Mouse (Mus musculus) c-Kit-positive CD71-positive TER-119-positive erythroid progenitor cells, embryonic 14.5 days (primary cell): Measurements from ENCODE around the gene Kif26b.
A peak's percentile ranks its signal among the peaks of the same experiment; 100 is the strongest.

Experiments
- DNase-seq: peaks from one replicate; pipeline ENCODE4 v3.0.0-alpha.2; 2013; ENCODE audit warnings: low spot score

Gene Kif26b

GRCm38 (mm10) chr1:178664271-178664969 is 135.5 kb downstream of the Kif26b start:
- DNase-seq, result no peak

- no peak for DNase-seq
Observed at GRCm38 (mm10) chr1:178666524-178666923, 137.6 kb downstream of the Kif26b start.

- DNase-seq, result no peak
Observed at GRCm38 (mm10) chr1:178667808-178668207, 138.9 kb downstream of the Kif26b start.

GRCm38 (mm10) chr1:178668907-178669306 is 140.0 kb downstream of the Kif26b start:
- DNase-seq, result no peak

GRCm38 (mm10) chr1:178673051-178673450 is 144.1 kb downstream of the Kif26b start:
- DNase-seq, result no peak

- no peak for DNase-seq
Observed at GRCm38 (mm10) chr1:178673506-178673905, 144.6 kb downstream of the Kif26b start.

- peak; percentile 10 for DNase-seq
Observed at GRCm38 (mm10) chr1:178675542-178676252, 146.8 kb downstream of the Kif26b start.

- DNase-seq, result no peak
Observed at GRCm38 (mm10) chr1:178677160-178677559, 148.2 kb downstream of the Kif26b start.

GRCm38 (mm10) chr1:178677630-178678221 is 148.8 kb downstream of the Kif26b start:
- no peak for DNase-seq

GRCm38 (mm10) chr1:178683631-178684030 is 154.7 kb downstream of the Kif26b start:
- no peak for DNase-seq

- no peak for DNase-seq
Observed at GRCm38 (mm10) chr1:178684991-178685680, 156.2 kb downstream of the Kif26b start.

GRCm38 (mm10) chr1:178686881-178687280 is 158.0 kb downstream of the Kif26b start:
- no peak for DNase-seq

- DNase-seq, result no peak
Observed at GRCm38 (mm10) chr1:178689512-178689911, 160.6 kb downstream of the Kif26b start.

- no peak for DNase-seq
Observed at GRCm38 (mm10) chr1:178691679-178692078, 162.8 kb downstream of the Kif26b start.

GRCm38 (mm10) chr1:178700102-178700501 is 171.2 kb downstream of the Kif26b start:
- no peak for DNase-seq

GRCm38 (mm10) chr1:178703496-178703895 is 174.6 kb downstream of the Kif26b start:
- no peak for DNase-seq

GRCm38 (mm10) chr1:178707925-178708351 is 179.0 kb downstream of the Kif26b start:
- no peak for DNase-seq

- DNase-seq, result peak; percentile 47
Observed at GRCm38 (mm10) chr1:178708356-178708755, 179.4 kb downstream of the Kif26b start.

GRCm38 (mm10) chr1:178712189-178712873 is 183.4 kb downstream of the Kif26b start:
- peak; percentile 68 for DNase-seq

GRCm38 (mm10) chr1:178714209-178714608 is 185.3 kb downstream of the Kif26b start:
- DNase-seq, result no peak

GRCm38 (mm10) chr1:178716411-178716810 is 187.5 kb downstream of the Kif26b start:
- no peak for DNase-seq

- no peak for DNase-seq
Observed at GRCm38 (mm10) chr1:178720821-178721220, 191.9 kb downstream of the Kif26b start.
